Mouse (Mus musculus) hindbrain, embryonic 13.5 days (tissue): ENCODE measurements at regions not wholly inside any gene's neighbourhood (a gene's known extent, or its start where the extent isn't known, plus 50 kb on each side); places are given as distances from the start of the nearest gene placed in this dataset.

ENCODE experiments used
- ATAC-seq: fragments of 200-750 bp; cut with Nextera tagmentation; 2 replicates; pipeline ENCODE4 v1.8.0; 2017; ENCODE audit warnings: moderate TSS enrichment; ENCODE audit not compliant: low FRiP score
- H3K27ac ChIP-seq: fragments of 300-500 bp; sonication (generic); 2 replicates; pipeline ENCODE4 v1.5.1; 2015; ENCODE audit warnings: inconsistent platforms, mild to moderate bottlenecking, moderate library complexity
- H3K27me3 ChIP-seq: fragments of 300-500 bp; sonication (generic); 2 replicates; pipeline ENCODE4 v1.6.1; 2015; ENCODE audit warnings: mild to moderate bottlenecking, inconsistent platforms
- H3K36me3 ChIP-seq: fragments of 300-500 bp; sonication (generic); 2 replicates; pipeline ENCODE4 v1.6.1; 2015; ENCODE audit warnings: mild to moderate bottlenecking, inconsistent platforms
- H3K4me1 ChIP-seq: fragments of 300-500 bp; sonication (generic); replicated peaks from 2 replicates; pipeline ENCODE4 v1.6.1; 2015; ENCODE audit warnings: inconsistent platforms
- H3K4me2 ChIP-seq: fragments of 300-500 bp; sonication (generic); 2 replicates; pipeline ENCODE4 v1.6.1; 2015; ENCODE audit warnings: inconsistent platforms, mild to moderate bottlenecking, moderate library complexity
- H3K4me3 ChIP-seq: fragments of 300-500 bp; sonication (generic); 2 replicates; pipeline ENCODE4 v1.5.1; 2015; ENCODE audit warnings: mild to moderate bottlenecking, inconsistent platforms
- H3K9ac ChIP-seq: fragments of 300-500 bp; sonication (generic); 2 replicates; pipeline ENCODE4 v1.6.1; 2015; ENCODE audit warnings: mild to moderate bottlenecking, inconsistent platforms
- H3K9me3 ChIP-seq: fragments of 300-500 bp; sonication (generic); 2 replicates; pipeline ENCODE4 v1.6.1; 2016; ENCODE audit warnings: inconsistent platforms
- WGBS: fragments of 180-500 bp; shearing (Covaris S2); methylation state at CpG from one replicate; pipeline ENCODE4 v1.1.7; 2015; 5-methylcytosine and 5-hydroxymethylcytosine counted together

- no peak overlapping the region for H3K4me3 ChIP-seq
- no peak overlapping the region for H3K4me2 ChIP-seq
- no peaks in the 10 kb centered on the region for H3K4me1 ChIP-seq
- no peak overlapping the region for H3K9ac ChIP-seq
- 91% methylated on average over 1 of the region's 1 CpGs for WGBS
- ATAC-seq = no peak
- no peak overlapping the region for H3K27ac ChIP-seq
- H3K36me3 ChIP-seq = no peaks in the 10 kb centered on the region
- no peaks in the 10 kb centered on the region for H3K9me3 ChIP-seq
- no peaks in the 10 kb centered on the region for H3K27me3 ChIP-seq
These were observed 1456.2 kb upstream of the Adam24 start for GRCm38 (mm10) chr8:39218716-39219115.

- no peak overlapping the region for H3K27ac ChIP-seq
- no peaks in the 10 kb centered on the region for H3K27me3 ChIP-seq
- H3K4me1 ChIP-seq = no peaks in the 10 kb centered on the region
- ATAC-seq = no peak
- H3K9me3 ChIP-seq = no peaks in the 10 kb centered on the region
- H3K36me3 ChIP-seq = no peaks in the 10 kb centered on the region
- no peak overlapping the region for H3K9ac ChIP-seq
- H3K4me2 ChIP-seq = no peak overlapping the region
- no peak overlapping the region for H3K4me3 ChIP-seq
These were observed 1447.6 kb upstream of the Adam24 start for GRCm38 (mm10) chr8:39227239-39227638.

- H3K9ac ChIP-seq = no peak overlapping the region
These were observed 1405.8 kb upstream of the Adam24 start for GRCm38 (mm10) chr8:39268970-39269497.

GRCm38 (mm10) chr8:39297548-39298306 is 1377.2 kb upstream of the Adam24 start:
- no peaks in the 10 kb centered on the region for H3K27me3 ChIP-seq
- H3K4me2 ChIP-seq = 0 out of 2 replicates have a peak overlapping the region, but pooled peaks have one; percentile 6
- no peak overlapping the region for H3K27ac ChIP-seq
- H3K9me3 ChIP-seq = no peaks in the 10 kb centered on the region
- H3K9ac ChIP-seq = no peak overlapping the region
- no peak overlapping the region for H3K4me3 ChIP-seq
- 0 out of 2 replicates have a peak, but pooled peaks cover 4% of the 10 kb centered on the region for H3K4me1 ChIP-seq
- WGBS = 33% methylated on average over 12 of the region's 12 CpGs
- H3K36me3 ChIP-seq = no peaks in the 10 kb centered on the region
- no peak for ATAC-seq

More at GRCm38 (mm10) chr8:39268970-39269497, 1405.8 kb upstream of the Adam24 start:
- H3K36me3 ChIP-seq = no peaks in the 10 kb centered on the region
- no peak overlapping the region for H3K27ac ChIP-seq
- WGBS = 84% methylated on average over 5 of the region's 5 CpGs
- no peak overlapping the region for H3K4me3 ChIP-seq
- no peak overlapping the region for H3K4me2 ChIP-seq
- H3K27me3 ChIP-seq = no peaks in the 10 kb centered on the region
- no peak for ATAC-seq
- no peaks in the 10 kb centered on the region for H3K4me1 ChIP-seq
- H3K9me3 ChIP-seq = no peaks in the 10 kb centered on the region

GRCm38 (mm10) chr8:39303742-39304336 is 1371.0 kb upstream of the Adam24 start:
- no peaks in the 10 kb centered on the region for H3K27me3 ChIP-seq
- no peaks in the 10 kb centered on the region for H3K9me3 ChIP-seq
- no peak for ATAC-seq
- no peak overlapping the region for H3K27ac ChIP-seq
- 85% methylated on average over 6 of the region's 6 CpGs for WGBS
- H3K4me2 ChIP-seq = no peak overlapping the region
- no peaks in the 10 kb centered on the region for H3K36me3 ChIP-seq
- no peaks in the 10 kb centered on the region for H3K4me1 ChIP-seq
- no peak overlapping the region for H3K9ac ChIP-seq
- H3K4me3 ChIP-seq = no peak overlapping the region

- H3K27ac ChIP-seq = no peak overlapping the region
- no peaks in the 10 kb centered on the region for H3K27me3 ChIP-seq
- H3K4me1 ChIP-seq = no peaks in the 10 kb centered on the region
- H3K4me3 ChIP-seq = no peak overlapping the region
- no peak overlapping the region for H3K9ac ChIP-seq
- no peak for ATAC-seq
- H3K36me3 ChIP-seq = no peaks in the 10 kb centered on the region
- no peaks in the 10 kb centered on the region for H3K9me3 ChIP-seq
- H3K4me2 ChIP-seq = no peak overlapping the region
- WGBS = 68% methylated on average over 3 of the region's 3 CpGs
These were observed 1361.0 kb upstream of the Adam24 start for GRCm38 (mm10) chr8:39313854-39314253.

GRCm38 (mm10) chr8:39315521-39316233 is 1359.2 kb upstream of the Adam24 start:
- H3K27me3 ChIP-seq = no peaks in the 10 kb centered on the region
- 83% methylated on average over 10 of the region's 10 CpGs for whole genome bisulfite sequencing
- no peaks in the 10 kb centered on the region for H3K4me1 ChIP-seq
- no peaks in the 10 kb centered on the region for H3K36me3 ChIP-seq
- H3K4me2 ChIP-seq = no peak overlapping the region
- no peak for ATAC-seq
- no peak overlapping the region for H3K9ac ChIP-seq
- H3K9me3 ChIP-seq = no peaks in the 10 kb centered on the region
- H3K27ac ChIP-seq = no peak overlapping the region
- no peak overlapping the region for H3K4me3 ChIP-seq

GRCm38 (mm10) chr8:39316234-39316568 is 1358.7 kb upstream of the Adam24 start:
- 73% methylated on average over 4 of the region's 4 CpGs for WGBS
- no peak for ATAC-seq
- H3K4me3 ChIP-seq = no peak overlapping the region
- H3K27ac ChIP-seq = no peak overlapping the region
- H3K36me3 ChIP-seq = no peaks in the 10 kb centered on the region
- no peaks in the 10 kb centered on the region for H3K27me3 ChIP-seq
- no peak overlapping the region for H3K4me2 ChIP-seq
- no peaks in the 10 kb centered on the region for H3K9me3 ChIP-seq
- H3K4me1 ChIP-seq = no peaks in the 10 kb centered on the region
- H3K9ac ChIP-seq = no peak overlapping the region

GRCm38 (mm10) chr8:39329378-39329777 is 1345.5 kb upstream of the Adam24 start:
- WGBS = 78% methylated on average over 1 of the region's 1 CpGs
- H3K27me3 ChIP-seq = no peaks in the 10 kb centered on the region
- no peaks in the 10 kb centered on the region for H3K36me3 ChIP-seq
- H3K4me1 ChIP-seq = no peaks in the 10 kb centered on the region
- H3K9ac ChIP-seq = no peak overlapping the region
- H3K4me3 ChIP-seq = no peak overlapping the region
- ATAC-seq = peak; percentile 54; the same call in 1 of the 2 replicates
- no peak overlapping the region for H3K27ac ChIP-seq
- no peak overlapping the region for H3K4me2 ChIP-seq
- H3K9me3 ChIP-seq = no peaks in the 10 kb centered on the region

GRCm38 (mm10) chr8:39344731-39345130 is 1330.1 kb upstream of the Adam24 start:
- no peaks in the 10 kb centered on the region for H3K27me3 ChIP-seq
- WGBS = 80% methylated on average over 3 of the region's 3 CpGs
- no peak overlapping the region for H3K27ac ChIP-seq
- H3K4me3 ChIP-seq = no peak overlapping the region
- no peak for ATAC-seq
- H3K4me2 ChIP-seq = no peak overlapping the region
- H3K9me3 ChIP-seq = no peaks in the 10 kb centered on the region
- no peak overlapping the region for H3K9ac ChIP-seq
- H3K36me3 ChIP-seq = no peaks in the 10 kb centered on the region
- no peaks in the 10 kb centered on the region for H3K4me1 ChIP-seq

- Histone ChIP-seq H3K4me2 (no peak overlapping the region), H3K4me1 (no peaks in the 10 kb centered on the region), H3K27ac (no peak overlapping the region), H3K36me3 (no peaks in the 10 kb centered on the region), H3K9me3 (no peaks in the 10 kb centered on the region), H3K4me3 (no peak overlapping the region), H3K27me3 (no peaks in the 10 kb centered on the region), H3K9ac (no peak overlapping the region)
- WGBS = 85% methylated on average over 1 of the region's 1 CpGs
- no peak for ATAC-seq
These were observed 1328.4 kb upstream of the Adam24 start for GRCm38 (mm10) chr8:39346471-39346870.

- Histone ChIP-seq H3K4me2 (no peak overlapping the region), H3K9me3 (no peaks in the 10 kb centered on the region), H3K9ac (no peak overlapping the region), H3K4me1 (no peaks in the 10 kb centered on the region), H3K27ac (no peak overlapping the region), H3K4me3 (no peak overlapping the region), H3K36me3 (no peaks in the 10 kb centered on the region), H3K27me3 (no peaks in the 10 kb centered on the region)
- no peak for ATAC-seq
- 86% methylated on average over 3 of the region's 3 CpGs for WGBS
These were observed 1325.9 kb upstream of the Adam24 start for GRCm38 (mm10) chr8:39348956-39349355.
